Mouse (Mus musculus) lung, adult 2 months (tissue): Measurements from ENCODE around the gene Wfdc17.

Source experiments
- CTCF ChIP-seq: fragments of 200-500 bp; IDR thresholded peaks from 2 replicates; pipeline ENCODE4 v1.5.1; 2011; ENCODE audit warnings: mild to moderate bottlenecking, low read length, control low read depth; ENCODE audit not compliant: insufficient read depth
- POLR2A ChIP-seq: fragments of 200-500 bp; IDR thresholded peaks from 2 replicates; pipeline ENCODE4 v1.6.1; 2011; ENCODE audit warnings: low read depth, mild to moderate bottlenecking, control low read depth, low read length, borderline replicate concordance; ENCODE audit errors: extremely low read depth

DNA sequence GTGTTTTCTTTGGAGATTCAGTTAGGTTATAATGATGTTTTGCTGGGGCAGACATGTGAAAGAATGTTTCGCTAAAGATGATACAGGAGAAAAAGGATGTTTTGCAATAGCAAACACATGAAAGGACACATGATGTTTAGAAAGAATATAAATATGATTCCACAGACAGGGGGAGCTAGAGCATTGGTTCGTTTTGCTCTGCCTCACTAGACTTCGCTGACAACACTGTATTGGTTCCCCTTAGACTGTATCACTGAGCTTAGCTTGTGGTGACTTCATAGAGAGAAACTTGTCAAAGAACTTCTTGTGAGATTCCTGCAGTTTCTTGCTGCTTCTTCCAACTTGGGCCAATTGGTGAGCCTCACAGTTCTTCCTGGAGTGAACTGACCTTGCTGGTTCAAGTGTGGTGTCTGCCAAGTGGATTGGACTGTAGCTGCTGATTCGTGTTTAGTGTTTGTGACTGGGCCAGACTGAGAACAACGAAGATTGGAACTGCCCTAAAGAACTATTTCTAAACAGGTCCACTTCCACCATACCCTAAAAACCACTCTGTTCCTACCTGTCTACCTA, 29.4 kb downstream of the Wfdc17 start:
- TF ChIP-seq CTCF (no peak), POLR2A (no peak)
